In genomic region chr10:100016326-100016709, GRCm38 (mm10) we compare ENCODE assay signal across 8 mouse cellular contexts. TPM values are rescaled to one million over a fixed set of nuclear protein-coding genes. Genes with fewer than 3 reads are reported as not detected.
DNase-seq lines count a peak whose midpoint lies in the region; ATAC-seq lines count a peak whose summit lies in the region.

No protein-coding gene starts in this region.

- intact Hi-C loops in left cerebral cortex, postnatal 14 days (cut with DNase I) = loop anchor here (5.0 kb wide), 4 partner anchors 36 to 461 kb away; no protein-coding TSS in a partner anchor

- peak overlapping the region; percentile 93 for H3K27ac ChIP-seq in intestine, embryonic 15.5 days

- ATAC-seq in intestine, embryonic 15.5 days = peak; percentile 43
- ATAC-seq in megakaryocyte, adult 5-6 weeks (ENCODE audit: poor library complexity, severe bottlenecking) = peak; percentile 42; the same call in 1 of the 2 replicates
- ATAC-seq in inflammation-experienced regulatory T-cells, adult 6 months = no peak

- peak overlapping the region; percentile 85 for H3K4me3 ChIP-seq in intestine, embryonic 15.5 days (replicated peaks)

- H3K9ac ChIP-seq in intestine, embryonic 15.5 days = peak overlapping the region; percentile 87

- H3K4me1 ChIP-seq in intestine, embryonic 15.5 days (replicated peaks) = peaks cover 17% of the 10 kb centered on the region

- peak; percentile 55 for DNase-seq in adipocyte (ENCODE audit: low spot score)
- peak; percentile 20 to 47 for DNase-seq in cerebellum, postnatal 4 days (ENCODE audit: low spot score in 2 of 2)
- peak; percentile 46 for DNase-seq in gastrocnemius, postnatal 25 days
- peak; percentile 47 to 77 for DNase-seq in left cerebral cortex, postnatal 14 days (ENCODE audit: low spot score in 2 of 2)
- DNase-seq in right cerebral cortex, postnatal 36 days (ENCODE audit: low spot score in 2 of 2) = peak; percentile 79

- WGBS in intestine, embryonic 15.5 days = under 1% methylated on average over 28 of the region's 28 CpGs

- no peaks in the 10 kb centered on the region for H3K9me3 ChIP-seq in intestine, embryonic 15.5 days

- no peaks in the 10 kb centered on the region for H3K27me3 ChIP-seq in intestine, embryonic 15.5 days (replicated peaks)

- no peaks in the 10 kb centered on the region for H3K36me3 ChIP-seq in intestine, embryonic 15.5 days

- H3K4me2 ChIP-seq in intestine, embryonic 15.5 days (replicated peaks) = peak overlapping the region; percentile 86

RNA-seq across cellular contexts. Expression of gene Kitl, which starts 0.9 kb away (rescaled TPM):
- total RNA-seq in gastrocnemius, postnatal 25 days (2021) = 10 to 100 TPM; 20.4 to 22.3 TPM
- polyA plus RNA-seq in intestine, embryonic 15.5 days (2015; fragmentation: Nextera tagmentation; extraction: Ambion mirVana) = 28.5 and 32.7 TPM in 2 replicates
- total RNA-seq in left cerebral cortex, postnatal 14 days (2021) = 10 to 100 TPM; 53.1 to 77.1 TPM
- 0.47 and 0.57 TPM in 2 replicates for total RNA-seq in megakaryocyte, adult 5-6 weeks (2015)
- total RNA-seq in megakaryocyte, adult 5-6 weeks (2017) = 0.41 and 0.48 TPM in 2 replicates
- under 1 TPM in 1 of 3 experiments, not detected in 2; 0.49 TPM for polyA plus RNA-seq in inflammation-experienced regulatory T-cells, adult 6 months (2017; shearing (Covaris generic))

Comparison
In these comparisons a context has a peak if more than half of its experiments do, and no peak if none do; other contexts are left out.
1. RNA of gene Kitl, which starts 0.9 kb away (total RNA-seq): 53.1 to 77.1 TPM in left cerebral cortex, postnatal 14 days and 20.4 to 22.3 TPM in gastrocnemius, postnatal 25 days; 0.41 to 0.57 TPM in megakaryocyte, adult 5-6 weeks; every median in the first group is over 10 times any median in the second.
2. Peak in every context shown above with its lines, with median percentiles within 50 percentile points of each other: DNase-seq.